Mouse (Mus musculus) liver, postnatal 0 days (tissue): ENCODE data around the gene Ntrk3.

ENCODE experiments used
- CTCF ChIP-seq: sonication (generic); IDR thresholded peaks from 2 replicates; pipeline ENCODE4 v1.5.1; 2016; ENCODE audit warnings: antibody characterized with exemption, low read depth
- EP300 ChIP-seq: IDR thresholded peaks from 2 replicates; pipeline ENCODE4 v1.6.1; 2016; ENCODE audit warnings: antibody characterized with exemption, low read depth, mild to moderate bottlenecking

DNA sequence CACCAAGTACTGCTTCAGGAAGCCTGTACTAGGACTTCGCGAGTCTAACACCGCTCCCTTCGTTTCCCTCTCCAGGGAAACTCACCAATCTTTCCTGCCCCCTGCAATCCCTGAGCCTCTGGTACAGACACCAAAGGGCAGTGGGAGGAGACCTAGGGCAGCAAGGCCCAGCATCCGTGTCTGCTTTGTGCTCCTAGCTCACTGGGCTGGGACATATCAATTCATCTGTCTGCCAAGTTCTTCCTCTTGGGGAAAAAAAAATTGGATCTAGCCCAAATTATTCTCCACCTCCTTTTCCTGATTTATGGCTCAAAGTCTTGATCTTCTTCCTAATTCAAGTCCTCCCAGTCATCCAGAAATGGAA lies 168.6 kb downstream of the Ntrk3 start:
- no peak for TF ChIP-seq CTCF
- TF ChIP-seq EP300: no peak
